Mouse (Mus musculus): Measurements from ENCODE around the gene Prodh2. TPM values are rescaled to one million over a fixed set of nuclear protein-coding genes. Genes with fewer than 3 reads are reported as not detected.

The Prodh2 gene
- total RNA-seq, 4 experiments from 2014 or later = not detected

GRCm38 (mm10) chr7:30544327-30544726, 50.9 kb downstream of the Prodh2 start:
- DNase-seq (ENCODE audit: low spot score in 2 of 2) = no peak

- DNase-seq (ENCODE audit: low spot score in 2 of 2) = no peak
Measured at GRCm38 (mm10) chr7:30549880-30550279, 56.5 kb downstream of the Prodh2 start.

GRCm38 (mm10) chr7:30550603-30551002, 57.2 kb downstream of the Prodh2 start:
- no peak for DNase-seq (ENCODE audit: low spot score in 2 of 2)

GRCm38 (mm10) chr7:30551445-30552101, 58.2 kb downstream of the Prodh2 start:
- DNase-seq (ENCODE audit: low spot score in 2 of 2) = no peak

GRCm38 (mm10) chr7:30552102-30553020, 58.9 kb downstream of the Prodh2 start, which contains the start of the genes Hspb6 and Proser3:
TSS of gene Hspb6 (plus strand) at chr7:30552178.
TSS of gene Proser3 (minus strand) at chr7:30552299.
- peak; percentile 84 to 97 for DNase-seq (ENCODE audit: low spot score in 2 of 2)

- no peak for DNase-seq (ENCODE audit: low spot score in 2 of 2)
Measured at GRCm38 (mm10) chr7:30553021-30553589, 59.7 kb downstream of the Prodh2 start.

- DNase-seq (ENCODE audit: low spot score in 2 of 2) = no peak
Measured at GRCm38 (mm10) chr7:30553810-30554584, 60.6 kb downstream of the Prodh2 start.

GRCm38 (mm10) chr7:30556894-30557536, 63.6 kb downstream of the Prodh2 start:
- DNase-seq (ENCODE audit: low spot score in 2 of 2) = no peak

- no peak for DNase-seq (ENCODE audit: low spot score in 2 of 2)
Measured at GRCm38 (mm10) chr7:30557901-30558514, 64.6 kb downstream of the Prodh2 start.

GRCm38 (mm10) chr7:30558656-30559442, 65.4 kb downstream of the Prodh2 start:
- no peak for DNase-seq (ENCODE audit: low spot score in 2 of 2)

- peak; percentile 87 to 99 for DNase-seq (ENCODE audit: low spot score in 2 of 2)
Measured at GRCm38 (mm10) chr7:30559443-30559954, 66.1 kb downstream of the Prodh2 start, which contains the start of gene Lin37. TSS of gene Lin37 (minus strand) at chr7:30559838.

- no peak for DNase-seq (ENCODE audit: low spot score in 2 of 2)
Measured at GRCm38 (mm10) chr7:30560296-30560695, 66.9 kb downstream of the Prodh2 start.

GRCm38 (mm10) chr7:30562526-30563116, 69.2 kb downstream of the Prodh2 start:
- DNase-seq (ENCODE audit: low spot score in 2 of 2) = peak in 1 of 2 experiments; percentile 50

Small RNAs within 50 kb of the gene (microRNA-seq; reads per million reads assigned to microRNA genes)
- gene Gm38670 = 0.63 to 0.88 reads per million in 2 experiments

Other genes with a start within 250 kb of the Prodh2 start
- gene Thap8, start 213.5 kb upstream of the Prodh2 start, total RNA-seq (2022) = under 1 TPM; 0.36 to 0.50 (median 0.38) TPM
- gene Wdr62, start 213.2 kb upstream of the Prodh2 start, total RNA-seq (2022) = 1 to 10 TPM; 1.4 to 2.9 (median 1.8) TPM
- 100 to 1,000 TPM; 377 to 471 (median 424) TPM for gene Clip3, start 201.9 kb upstream of the Prodh2 start, total RNA-seq (2022)
- gene Alkbh6, start 184.9 kb upstream of the Prodh2 start, total RNA-seq (2022) = 10 to 100 TPM; 60.6 to 74.5 (median 62.8) TPM
- 10 to 100 TPM in 1 of 4 experiments, 1 to 10 TPM in 3; 7.4 to 10.5 (median 8.8) TPM for gene Syne4, start 178.8 kb upstream of the Prodh2 start, total RNA-seq (2022)
- under 1 TPM in 3 of 4 experiments, not detected in 1; 0.34 to 0.87 (median 0.48) TPM for gene E130208F15Rik, start 171.9 kb upstream of the Prodh2 start, total RNA-seq (2022)
- 10 to 100 TPM in 1 of 4 experiments, 1 to 10 TPM in 3; 8.3 to 10.0 (median 9.0) TPM for gene Sdhaf1, start 169.7 kb upstream of the Prodh2 start, total RNA-seq (2022)
- 10 to 100 TPM; 29.0 to 31.8 (median 31.0) TPM for gene Lrfn3, start 130.8 kb upstream of the Prodh2 start, total RNA-seq (2022)
- gene Tyrobp, start 79.9 kb upstream of the Prodh2 start, total RNA-seq (2022) = 100 to 1,000 TPM in 2 of 4 experiments, 10 to 100 TPM in 2; 25.2 to 334 (median 134) TPM
- 1 to 10 TPM in 3 of 4 experiments, not detected in 1; 1.4 to 3.0 (median 2.1) TPM for gene Hcst, start 73.8 kb upstream of the Prodh2 start, total RNA-seq (2022)
- gene Nfkbid, start 71.9 kb upstream of the Prodh2 start, total RNA-seq (2022) = 1 to 10 TPM; 2.2 to 4.5 (median 2.8) TPM
- gene Aplp1, start 48.1 kb upstream of the Prodh2 start, total RNA-seq (2022) = 1,000 to 10,000 TPM; 1,239 to 1,309 (median 1,269) TPM
- gene Kirrel2, start 35.9 kb upstream of the Prodh2 start, total RNA-seq (2022) = 10 to 100 TPM in 1 of 4 experiments, 1 to 10 TPM in 3; 5.5 to 10.2 (median 7.5) TPM
- gene Nphs1, start 35.3 kb upstream of the Prodh2 start, total RNA-seq (2022) = under 1 TPM; 0.68 to 0.82 (median 0.75) TPM
- 100 to 1,000 TPM; 177 to 184 (median 178) TPM for gene Arhgap33, start 41.4 kb downstream of the Prodh2 start, total RNA-seq (2022)
- gene Hspb6, start 58.6 kb downstream of the Prodh2 start, total RNA-seq (2022) = 1 to 10 TPM; 5.5 to 8.1 (median 6.4) TPM
- gene Proser3, start 58.7 kb downstream of the Prodh2 start, total RNA-seq (2022) = 1 to 10 TPM; 3.4 to 4.4 (median 4.0) TPM
- 10 to 100 TPM; 33.8 to 45.0 (median 41.1) TPM for gene Lin37, start 66.2 kb downstream of the Prodh2 start, total RNA-seq (2022)
- gene U2af1l4, start 69.7 kb downstream of the Prodh2 start, total RNA-seq (2022) = 10 to 100 TPM; 61.5 to 76.6 (median 71.7) TPM
- gene Gm49396, start 69.7 kb downstream of the Prodh2 start, total RNA-seq (2022) = 1 to 10 TPM; 5.7 to 7.5 (median 6.3) TPM
- gene Psenen, start 70.0 kb downstream of the Prodh2 start, total RNA-seq (2022) = 100 to 1,000 TPM in 3 of 4 experiments, 10 to 100 TPM in 1; 97.2 to 102 (median 101) TPM
- gene Igflr1, start 71.8 kb downstream of the Prodh2 start, total RNA-seq (2022) = 1 to 10 TPM; 2.5 to 3.8 (median 2.8) TPM
- 10 to 100 TPM; 43.7 to 52.9 (median 47.6) TPM for gene Kmt2b, start 95.1 kb downstream of the Prodh2 start, total RNA-seq (2022)
- not detected for gene Zbtb32, start 105.3 kb downstream of the Prodh2 start, total RNA-seq (2022)
- gene Upk1a, start 119.2 kb downstream of the Prodh2 start, total RNA-seq (2022) = under 1 TPM in 3 of 4 experiments, not detected in 1; 0.23 to 0.51 (median 0.35) TPM
- gene Cox6b1, start 132.5 kb downstream of the Prodh2 start, total RNA-seq (2022) = 100 to 1,000 TPM; 641 to 753 (median 694) TPM
- not detected for gene Etv2, start 142.2 kb downstream of the Prodh2 start, total RNA-seq (2022)
- gene Rbm42, start 156.7 kb downstream of the Prodh2 start, total RNA-seq (2022) = 10 to 100 TPM; 57.5 to 68.0 (median 63.6) TPM
- gene Haus5, start 171.4 kb downstream of the Prodh2 start, total RNA-seq (2022) = 1 to 10 TPM; 5.6 to 9.1 (median 7.3) TPM
- gene Pmis2, start 178.0 kb downstream of the Prodh2 start, total RNA-seq (2022) = not detected
- gene 2200002J24Rik, start 205.3 kb downstream of the Prodh2 start, total RNA-seq (2022) = not detected
- gene Atp4a, start 218.6 kb downstream of the Prodh2 start, total RNA-seq (2022) = 1 to 10 TPM in 3 of 4 experiments, under 1 TPM in 1; 0.57 to 2.0 (median 1.6) TPM
- gene Tmem147, start 235.9 kb downstream of the Prodh2 start, total RNA-seq (2022) = 100 to 1,000 TPM; 113 to 127 (median 115) TPM